Mouse (Mus musculus) heart, adult 8-10 months (tissue): ENCODE measurements around the gene Supt5. TPM values are rescaled to one million over a fixed set of nuclear protein-coding genes. Genes with fewer than 3 reads are reported as not detected.

ENCODE experiments used
- DNase-seq: peaks from one replicate; pipeline ENCODE4 v3.0.0; 2022; ENCODE audit warnings: low spot score
- total RNA-seq, 4 experiments: library from RNA; stranded (reverse); gene quantifications; 2 replicates each; pipeline ENCODE4 v1.2.4; 2022

The Supt5 gene
- total RNA-seq, 4 experiments from 2014 or later = 56.0 to 63.2 (median 57.6) TPM

DNA sequence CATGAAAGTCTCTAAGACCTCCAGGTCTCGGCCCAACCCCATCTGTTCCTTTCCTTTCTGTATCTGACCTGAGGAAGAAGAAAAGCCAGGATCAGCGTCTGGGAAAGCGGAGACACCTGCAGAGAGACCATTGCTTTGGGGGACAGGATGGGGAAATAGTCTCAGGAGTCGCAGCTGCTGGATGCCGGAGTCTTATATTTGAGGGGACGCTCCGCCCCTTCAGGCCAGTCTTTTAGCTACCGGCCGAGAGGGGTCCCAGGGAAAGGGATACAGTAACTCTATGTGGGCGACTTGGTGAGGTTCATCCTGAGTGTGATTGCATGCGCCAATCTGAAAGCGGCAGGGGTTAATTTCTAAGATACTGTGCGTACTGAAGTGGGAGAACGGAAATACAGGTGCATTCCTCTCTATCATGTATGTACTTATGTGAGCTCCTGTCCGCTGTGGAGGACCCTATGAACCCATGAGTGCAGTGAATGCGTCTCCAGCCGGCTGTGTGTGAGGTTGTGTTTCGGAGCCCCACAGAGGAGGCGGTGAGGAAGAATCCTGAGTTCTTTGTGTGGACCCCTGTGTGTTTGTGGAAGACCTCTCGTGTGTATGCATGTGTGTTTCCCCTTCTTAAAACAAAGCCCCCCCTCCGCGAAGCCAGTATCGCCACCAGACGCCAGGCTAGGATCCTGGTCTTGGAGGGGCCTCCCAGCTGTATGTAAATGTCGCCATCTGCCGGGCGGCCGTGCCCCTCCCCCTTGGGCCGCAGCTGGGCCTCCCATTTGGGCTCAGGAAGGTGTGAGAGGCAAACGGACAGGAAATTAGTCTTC, 36.7 kb downstream of the Supt5 start, which contains the start of gene Dll3:
Dll3 (minus strand) TSS at position 623 of the 818 bp plus-strand sequence.
- DNase-seq = peak; percentile 28

GRCm38 (mm10) chr7:28298837-28299625, 39.5 kb downstream of the Supt5 start:
- DNase-seq = no peak

DNA sequence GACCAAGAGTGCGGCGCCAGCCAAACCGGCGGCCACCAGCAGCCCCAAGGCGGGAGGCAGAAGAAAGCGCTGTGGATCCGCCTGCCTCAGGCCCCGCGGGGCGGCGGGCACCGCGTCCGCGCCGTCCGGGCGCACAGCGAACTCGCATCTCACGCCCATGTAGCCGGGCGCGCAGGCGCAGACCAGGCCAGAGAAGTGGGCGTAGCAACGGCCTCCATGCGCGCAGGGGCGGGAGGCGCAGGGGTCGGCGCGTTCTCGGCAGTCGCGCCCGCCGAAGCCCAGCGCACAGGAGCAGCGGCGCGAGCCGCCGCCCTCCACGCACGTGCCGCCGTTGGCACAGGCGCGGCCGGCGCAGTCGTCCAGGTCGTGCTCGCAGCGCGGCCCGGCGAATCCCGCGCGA, 44.1 kb downstream of the Supt5 start:
- no peak for DNase-seq

DNA sequence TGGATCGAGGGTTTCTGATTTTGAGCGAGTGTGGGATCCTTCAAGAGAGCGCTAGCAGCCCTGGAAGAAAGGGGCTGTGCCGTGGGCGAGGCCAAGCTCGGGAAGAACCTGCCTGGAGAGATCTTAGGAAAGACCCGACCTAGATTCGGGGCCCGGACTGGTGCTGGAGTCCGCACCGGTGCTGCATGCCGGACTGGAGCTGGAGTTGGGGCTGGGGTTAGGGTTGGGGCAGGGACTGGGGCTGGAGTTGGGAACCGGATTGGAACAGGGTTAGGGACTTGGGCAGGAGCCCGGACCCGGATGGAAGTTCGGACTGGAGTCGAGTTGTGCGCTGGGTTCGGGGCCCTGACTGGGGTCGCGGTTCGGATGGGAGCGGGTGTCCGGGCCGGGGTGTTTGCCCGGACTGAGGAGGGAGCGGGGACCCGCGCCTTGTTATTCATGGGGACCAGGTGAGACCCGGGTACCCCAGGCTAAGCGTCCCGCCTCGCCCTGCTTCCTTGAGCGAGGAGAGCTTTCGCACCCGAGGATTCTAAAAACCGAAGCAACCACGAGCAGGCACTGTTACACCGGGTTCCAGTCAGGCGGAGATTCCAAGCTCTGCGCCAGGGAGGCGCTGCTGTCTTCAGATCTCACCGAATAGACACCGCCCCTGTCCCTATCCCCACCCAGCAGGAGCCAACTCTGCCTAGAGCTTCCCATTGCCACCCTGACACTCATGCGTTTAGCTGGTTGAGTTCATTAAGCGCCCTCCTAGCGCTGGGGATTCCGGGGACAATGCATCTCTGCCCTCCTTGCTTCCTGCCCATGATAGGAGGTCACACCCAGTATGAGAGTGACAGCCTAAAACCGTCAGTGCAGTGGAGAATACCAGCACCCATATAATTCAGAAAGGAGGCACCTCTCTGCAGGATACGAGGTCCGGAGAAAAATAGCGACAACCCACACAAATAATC, 47.6 kb downstream of the Supt5 start, which contains the start of gene Selenov:
Selenov (minus strand) TSS at position 549 of the 953 bp plus-strand sequence.
- DNase-seq = no peak

DNA sequence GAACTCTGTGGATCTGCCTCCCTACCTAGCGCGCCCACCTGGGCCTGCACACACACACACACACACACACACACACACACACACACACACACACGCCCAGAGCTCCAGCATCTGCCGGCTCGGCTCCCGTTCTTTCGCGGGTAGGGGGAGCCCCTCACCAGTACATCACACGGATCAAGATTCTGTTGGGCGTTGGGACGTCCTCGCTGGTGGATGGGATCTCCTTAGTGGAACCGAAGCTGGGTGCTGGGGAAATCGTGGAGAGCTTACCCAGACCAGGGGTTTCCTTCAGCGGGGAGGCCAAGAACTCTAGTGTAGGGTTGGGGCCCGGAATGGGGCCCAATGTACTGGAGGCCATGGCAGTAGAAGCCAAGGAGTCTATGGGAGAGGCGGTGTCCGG, 48.4 kb downstream of the Supt5 start:
- no peak for DNase-seq

GRCm38 (mm10) chr7:28280630-28281029, 57.9 kb downstream of the Supt5 start:
- no peak for DNase-seq

DNA sequence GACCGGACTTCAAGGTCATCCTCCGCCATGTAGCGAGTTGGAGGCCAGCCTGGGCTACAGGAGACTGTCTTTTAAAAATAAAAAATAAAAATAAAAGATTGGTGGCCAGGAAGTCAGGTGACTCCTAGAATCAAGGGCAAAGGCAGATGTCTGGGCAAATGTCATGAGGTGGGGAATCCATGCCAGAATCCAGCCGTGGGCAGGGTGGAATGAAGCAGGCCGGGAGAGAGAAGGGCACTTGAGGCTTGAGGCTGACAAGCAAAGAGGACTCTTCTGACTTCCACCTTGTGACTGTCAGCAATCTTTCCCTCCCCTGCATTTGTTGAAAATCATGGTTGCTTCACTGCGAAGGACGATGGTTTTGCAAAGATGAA, 60.3 kb downstream of the Supt5 start:
- DNase-seq = no peak

DNA sequence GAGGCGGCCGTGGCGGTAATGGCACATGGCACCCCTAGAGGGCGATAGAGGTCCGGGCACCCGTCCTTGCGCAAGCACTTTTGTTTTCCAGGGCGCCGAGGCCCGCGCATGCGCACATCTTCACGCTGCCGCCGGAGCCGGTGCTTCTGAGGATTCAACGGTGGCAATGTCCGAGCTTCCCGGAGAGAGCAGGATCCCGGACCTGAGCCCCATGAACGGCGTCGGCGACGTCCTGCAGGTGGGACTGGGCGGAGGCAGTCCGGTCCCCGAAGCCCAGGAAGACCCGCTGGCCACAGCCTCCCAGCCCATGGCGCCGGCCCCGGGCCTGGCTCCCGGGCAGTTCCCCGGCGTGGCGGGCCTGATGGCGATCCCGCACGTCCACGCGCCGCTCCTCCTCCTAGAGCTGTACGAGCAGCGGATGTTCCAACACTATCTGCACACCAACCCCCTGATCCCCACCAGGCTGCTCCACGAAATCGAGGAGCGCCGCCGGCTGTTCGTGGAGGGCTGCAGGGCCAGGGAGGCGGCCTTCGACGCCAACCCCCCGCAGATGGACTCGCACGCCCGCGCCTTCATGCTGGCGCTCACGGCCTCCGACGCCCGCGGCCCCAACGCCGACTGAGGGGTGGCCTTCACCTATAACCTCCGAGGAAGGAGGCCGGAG, 60.8 kb downstream of the Supt5 start, which contains the start of gene Eid2b:
Eid2b (plus strand) TSS at position 125 of the 664 bp plus-strand sequence.
- peak; percentile 95 for DNase-seq

DNA sequence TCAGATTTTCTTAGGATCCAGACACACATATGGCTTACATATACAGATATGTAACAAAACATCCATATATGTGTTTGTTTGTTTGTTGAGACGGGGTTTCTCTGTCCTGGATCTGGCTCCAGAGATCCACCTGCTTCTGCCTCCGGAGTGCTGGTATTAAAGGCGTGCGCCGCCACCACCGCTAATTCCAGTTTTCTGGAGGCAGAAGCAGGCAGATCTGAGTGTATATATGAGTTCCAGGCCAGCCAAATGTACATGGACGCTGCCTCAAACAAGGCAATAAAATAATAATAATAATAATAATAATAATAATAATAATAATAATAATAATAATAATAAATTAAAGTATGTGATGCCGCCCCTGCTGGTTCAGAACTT, 61.3 kb downstream of the Supt5 start:
- no peak for DNase-seq

DNA sequence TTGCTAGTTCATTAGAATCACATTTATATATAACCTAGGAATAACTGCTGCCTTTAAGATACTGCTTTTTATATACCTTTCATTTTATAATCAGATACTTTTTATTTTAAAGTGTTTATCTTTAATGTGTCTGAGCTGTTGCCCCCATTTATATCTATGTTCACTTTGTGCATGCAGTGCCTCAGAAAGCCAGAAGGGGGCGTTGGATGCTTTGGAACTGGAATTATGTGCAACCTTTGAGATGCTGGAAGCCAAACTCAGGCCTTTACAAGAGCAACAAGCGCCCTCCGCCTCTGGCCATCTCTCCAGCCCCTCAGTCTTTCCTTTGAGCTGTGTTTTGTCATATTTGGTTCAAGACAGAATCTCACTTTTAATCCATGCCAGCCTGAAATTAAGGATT, 66.8 kb downstream of the Supt5 start:
- DNase-seq = no peak

- DNase-seq = no peak
These were observed 69.2 kb downstream of the Supt5 start for GRCm38 (mm10) chr7:28269355-28269754.

GRCm38 (mm10) chr7:28268576-28268975, 70.0 kb downstream of the Supt5 start:
- DNase-seq = no peak

- peak; percentile 33 for DNase-seq
These were observed 70.5 kb downstream of the Supt5 start for GRCm38 (mm10) chr7:28268042-28268531.

DNA sequence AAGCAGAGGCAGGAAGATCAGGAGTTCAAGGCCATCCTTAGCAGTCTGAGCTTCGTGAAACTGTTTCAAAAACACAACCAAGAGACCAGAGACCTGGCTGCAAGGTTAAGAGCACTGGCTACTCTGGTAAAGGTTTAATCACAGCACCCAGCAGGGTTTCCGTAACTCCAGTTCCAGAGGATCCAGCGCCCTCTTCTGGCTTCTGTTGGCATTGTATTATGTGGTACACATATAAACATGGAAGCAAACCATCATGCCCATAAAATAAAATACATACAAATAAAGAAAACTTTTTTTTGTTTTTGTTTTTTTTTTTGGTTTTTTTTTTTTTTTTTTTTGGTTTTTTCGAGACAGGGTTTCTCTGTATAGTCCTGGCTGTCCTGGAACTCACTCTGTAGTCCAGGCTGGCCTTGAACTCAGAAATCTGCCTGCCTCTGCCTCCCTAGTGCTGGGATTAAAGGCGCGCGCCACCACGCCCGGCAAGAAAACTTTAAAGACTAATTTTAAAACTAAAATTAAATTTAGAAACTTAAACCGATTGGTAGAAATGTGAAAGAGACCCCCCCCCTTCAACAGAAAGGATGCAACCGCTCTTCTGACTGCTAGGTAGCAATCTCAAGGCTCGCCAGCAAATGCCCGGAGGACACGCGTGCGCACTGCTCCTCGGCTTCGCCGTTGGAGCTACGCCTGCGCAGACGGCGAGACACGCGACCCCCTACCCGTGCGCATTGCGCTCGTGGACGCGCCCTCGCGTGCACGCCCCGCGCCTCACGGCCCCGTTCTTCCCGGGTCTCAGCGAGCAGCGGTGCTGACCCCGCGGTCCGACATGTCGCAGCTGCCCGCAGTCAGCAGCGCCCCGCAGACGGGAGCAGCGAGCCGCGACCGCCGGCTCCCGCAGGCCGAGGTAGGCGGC, 71.2 kb downstream of the Supt5 start, which contains the start of gene Eid2:
Eid2 (plus strand) TSS at position 753 of the 913 bp plus-strand sequence.
- DNase-seq = peak; percentile 73

GRCm38 (mm10) chr7:28265391-28265790, 73.2 kb downstream of the Supt5 start:
- DNase-seq = no peak
